Mouse (Mus musculus) T-helper 2 cell (primary cell): ENCODE data around the gene Ccdc97.

ENCODE experiments used
- in situ Hi-C: fragments of 300-600 bp; cut with MboI, MseI; formaldehyde crosslinking; loops from one replicate; pipeline ENCODE4 v1.15.1; 2025; ENCODE audit warnings: high pct_unique_total_duplicates

Gene Ccdc97

GRCm38 (mm10) chr7:25672442-25672841, 46.4 kb downstream of the Ccdc97 start:
- in situ Hi-C loops, result no loop called here

DNA sequence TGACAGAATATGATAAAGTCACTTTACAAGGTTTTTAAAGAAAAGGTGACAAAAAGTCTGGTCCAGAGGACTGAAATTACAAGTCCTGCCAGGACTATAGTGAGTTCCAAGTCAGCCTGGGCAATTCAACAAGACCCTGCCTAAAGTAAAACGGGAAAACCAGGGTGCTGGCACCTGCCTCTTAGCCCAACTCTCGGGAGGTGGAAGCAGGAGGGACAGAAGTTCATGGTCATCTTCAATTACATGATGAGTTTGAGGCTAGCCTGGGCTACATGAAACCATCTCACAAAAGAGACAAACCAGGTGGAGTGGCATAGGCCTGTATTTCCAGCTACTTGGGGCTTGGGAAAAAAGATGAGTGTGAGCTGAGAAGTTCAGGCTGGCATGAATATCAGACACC, 47.2 kb downstream of the Ccdc97 start:
- in situ Hi-C loops, result no loop called here

DNA sequence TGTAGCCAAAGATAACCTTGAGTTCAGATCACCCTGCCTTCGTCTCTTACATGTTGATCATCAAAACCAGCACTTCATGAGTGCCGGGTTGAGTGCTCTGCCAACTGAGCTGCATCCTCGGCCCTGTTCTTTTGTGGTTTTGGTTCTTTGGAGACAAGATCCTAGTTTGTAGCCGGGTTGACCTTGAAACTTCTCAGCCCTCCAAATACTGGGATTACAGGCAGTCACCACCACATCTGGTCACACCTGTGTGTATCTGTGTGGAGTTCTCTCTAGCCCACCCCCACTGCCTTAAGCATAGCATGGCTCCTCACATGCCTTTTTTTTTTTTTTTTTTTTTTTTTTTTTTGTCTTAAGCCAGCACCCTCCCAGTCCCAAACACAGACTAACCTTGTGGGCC, 48.8 kb downstream of the Ccdc97 start:
- in situ Hi-C loops, result no loop called here

GRCm38 (mm10) chr7:25669631-25670030, 49.3 kb downstream of the Ccdc97 start:
- in situ Hi-C loops, result no loop called here

DNA sequence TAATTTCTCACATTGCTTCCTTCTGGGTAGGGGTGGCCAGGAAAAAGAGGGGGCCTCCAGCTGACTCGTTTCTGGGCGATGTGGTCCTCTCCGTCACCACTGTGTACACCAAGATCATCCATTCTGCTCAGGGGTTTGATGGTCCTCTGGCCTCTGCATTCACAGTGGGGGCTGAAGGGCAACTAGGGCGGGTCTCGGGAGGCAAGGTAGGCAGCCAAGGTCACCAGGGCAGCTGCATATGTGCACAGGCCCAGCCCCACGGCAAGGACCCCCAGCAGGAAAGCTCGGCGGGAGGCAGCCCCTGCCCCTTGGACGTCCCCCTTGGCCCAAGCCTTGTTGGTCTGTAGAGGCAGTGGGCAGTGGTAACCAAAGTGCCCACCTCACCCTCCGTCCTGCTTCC, 49.7 kb downstream of the Ccdc97 start:
- in situ Hi-C loops, result no loop called here

- in situ Hi-C loops, result no loop called here
Observed at GRCm38 (mm10) chr7:25666381-25666780, 52.5 kb downstream of the Ccdc97 start.
